Mouse (Mus musculus) embryonic fibroblast, embryonic 13.5 days (primary cell): ENCODE data around the gene 5730522E02Rik.

Experiments
- CTCF ChIP-seq: IDR thresholded peaks from 2 replicates; pipeline ENCODE4 v1.5.1; 2011; ENCODE audit warnings: mild to moderate bottlenecking, control low read depth, low read length, moderate library complexity, borderline replicate concordance; ENCODE audit not compliant: insufficient read depth
- POLR2A ChIP-seq: IDR thresholded peaks from 2 replicates; pipeline ENCODE4 v1.6.1; 2011; ENCODE audit warnings: low read depth, mild to moderate bottlenecking, control low read depth, low read length, moderate library complexity

- no peak for TF ChIP-seq CTCF
- TF ChIP-seq POLR2A: no peak
Observed at GRCm38 (mm10) chr11:25872317-25872716, 338.2 kb downstream of the 5730522E02Rik start.
